ENCODE assay signal across 8 mouse cellular contexts in genomic region chr12:75594404-75594803, GRCm38 (mm10). TPM values are rescaled to one million over a fixed set of nuclear protein-coding genes. Genes with fewer than 3 reads are reported as not detected.
DNase-seq lines count a peak whose midpoint lies in the region; ATAC-seq and TF ChIP-seq lines count a peak whose summit lies in the region.

No protein-coding gene starts in this region.

- H3K4me1 ChIP-seq in heart, adult 2 months (ENCODE audit: control insufficient read depth, insufficient read depth, low read length): peaks cover 1% of the 10 kb centered on the region; the same call in 1 of the 2 replicates
- peaks cover 32% of the 10 kb centered on the region for H3K4me1 ChIP-seq in G1E (ENCODE audit: insufficient read depth, low read depth, low read length)
- peaks cover 19% of the 10 kb centered on the region for H3K4me1 ChIP-seq in hindbrain, embryonic 10.5 days (replicated peaks)
- H3K4me1 ChIP-seq in liver, postnatal 0 days (ENCODE audit: insufficient read depth): peaks cover 10% of the 10 kb centered on the region

- DNase-seq in heart, adult 2 months: no peak
- DNase-seq in heart, postnatal 36 days: no peak
- DNase-seq in G1E (ENCODE audit: low spot score): no peak
- no peak for DNase-seq in hindbrain, embryonic 10.5 days (ENCODE audit: low spot score)
- no peak for DNase-seq in liver, postnatal 0 days
- DNase-seq in frontal cortex, postnatal 25 days (ENCODE audit: low spot score in 2 of 2): no peak
- DNase-seq in adrenal gland, adult (ENCODE audit: inconsistent age in 2 of 2, low spot score in 1 of 2): no peak
- DNase-seq in left cerebral cortex, adult 18-20 months (ENCODE audit: low spot score in 2 of 2): no peak

- peaks cover 9% of the 10 kb centered on the region; the same call in 1 of the 2 replicates for H3K79me2 ChIP-seq in heart, adult 2 months (replicated peaks; ENCODE audit: control insufficient read depth, insufficient read depth, low read length)

- peak overlapping the region; percentile 87 for H3K4me2 ChIP-seq in liver, postnatal 0 days (ENCODE audit: low read depth, low read length)

- H3K9me3 ChIP-seq in G1E (replicated peaks): no peaks in the 10 kb centered on the region
- H3K9me3 ChIP-seq in hindbrain, embryonic 10.5 days: no peaks in the 10 kb centered on the region
- no peaks in the 10 kb centered on the region for H3K9me3 ChIP-seq in liver, postnatal 0 days (ENCODE audit: low read length)

- H3K4me3 ChIP-seq in heart, adult 2 months: peak overlapping the region; percentile 94; the same call in 1 of the 2 replicates
- peak overlapping the region; percentile 39; the same call in 1 of the 2 replicates for H3K4me3 ChIP-seq in G1E (ENCODE audit: low read depth, low read length)
- peak overlapping the region; percentile 94 for H3K4me3 ChIP-seq in hindbrain, embryonic 10.5 days
- H3K4me3 ChIP-seq in liver, postnatal 0 days (ENCODE audit: low read depth, low read length): peak overlapping the region; percentile 92

- peaks cover 12% of the 10 kb centered on the region for H3K36me3 ChIP-seq in heart, adult 2 months (ENCODE audit: control insufficient read depth, insufficient read depth, low read length)
- peaks cover 39% of the 10 kb centered on the region for H3K36me3 ChIP-seq in G1E (replicated peaks)
- H3K36me3 ChIP-seq in hindbrain, embryonic 10.5 days: peaks cover 40% of the 10 kb centered on the region
- H3K36me3 ChIP-seq in liver, postnatal 0 days (replicated peaks; ENCODE audit: insufficient read depth, low read length): peaks cover 18% of the 10 kb centered on the region

- H3K27me3 ChIP-seq in heart, adult 2 months (ENCODE audit: control insufficient read depth, insufficient read depth, low read length): no peaks in the 10 kb centered on the region
- no peaks in the 10 kb centered on the region for H3K27me3 ChIP-seq in G1E (ENCODE audit: insufficient read depth, low read length)
- H3K27me3 ChIP-seq in hindbrain, embryonic 10.5 days (ENCODE audit: insufficient read depth, poor library complexity, severe bottlenecking): no peaks in the 10 kb centered on the region
- no peaks in the 10 kb centered on the region for H3K27me3 ChIP-seq in liver, postnatal 0 days (ENCODE audit: insufficient read depth, low read length)

- no peak for ATAC-seq in G1E (ENCODE audit: extremely low read depth, insufficient number of reproducible peaks, low FRiP score, poor library complexity, severe bottlenecking)
- no peak for ATAC-seq in liver, postnatal 0 days

- no peak for TF ChIP-seq CTCF in heart, adult 2 months (IDR thresholded peaks at IDR 0.05)
- no peak for TF ChIP-seq CTCF in G1E (IDR thresholded peaks at IDR 0.05; ENCODE audit: low read depth, low read length)
- no peak for TF ChIP-seq CTCF in liver, postnatal 0 days (IDR thresholded peaks at IDR 0.05; ENCODE audit: low read depth)

- no peak overlapping the region for H3K9ac ChIP-seq in heart, adult 2 months (ENCODE audit: low read depth, low read length)
- no peak overlapping the region for H3K9ac ChIP-seq in liver, postnatal 0 days (replicated peaks)

- no peak for TF ChIP-seq POLR2A in heart, adult 2 months (IDR thresholded peaks at IDR 0.05; ENCODE audit: insufficient read depth, low read depth, low read length)

- intact Hi-C loops in heart, adult 2 months (cut with DNase I): loop anchor here (10.0 kb wide), 2 partner anchors 180 to 290 kb away; partner anchors contain the start of gene Rhoj
- intact Hi-C loops in heart, postnatal 36 days (cut with DNase I): loop anchor here (2.0 to 10.0 kb wide), 2 partner anchors 70 to 130 kb away; no protein-coding TSS in a partner anchor

- TF ChIP-seq EP300 in heart, adult 2 months (IDR thresholded peaks at IDR 0.05; ENCODE audit: insufficient read depth, low read depth, low read length): no peak
- no peak for TF ChIP-seq EP300 in liver, postnatal 0 days (IDR thresholded peaks at IDR 0.05; ENCODE audit: low read depth)

- WGBS in heart, adult 2 months: 40% methylated on average over 5 of the region's 5 CpGs
- 60% methylated on average over 5 of the region's 5 CpGs for WGBS in hindbrain, embryonic 10.5 days
- WGBS in liver, postnatal 0 days (ENCODE audit: insufficient replicate concordance): 41% methylated on average over 5 of the region's 5 CpGs

- no peak overlapping the region for H3K27ac ChIP-seq in heart, adult 2 months
- H3K27ac ChIP-seq in hindbrain, embryonic 10.5 days: no peak overlapping the region
- H3K27ac ChIP-seq in liver, postnatal 0 days (ENCODE audit: low read depth): no peak overlapping the region

RNA-seq across cellular contexts. Expression of gene Ppp2r5e, which starts 1.6 kb away (rescaled TPM):
- total RNA-seq in heart, adult 2 months (2021): 10 to 100 TPM; 32.6 to 32.9 TPM
- 9.1 and 14.6 TPM in 2 replicates for polyA plus RNA-seq in heart, adult 2 months (2012; rRNA removed)
- total RNA-seq in heart, postnatal 36 days (2021): 10 to 100 TPM; 32.4 to 32.8 TPM
- total RNA-seq in G1E (2014; fragmentation: Nextera tagmentation): 69.2 and 111 TPM in 2 replicates
- 19.3 and 20.4 TPM in 2 replicates for total RNA-seq in G1E (2017)
- polyA plus RNA-seq in G1E (2012): 74.6 and 107 TPM in 2 replicates
- polyA plus RNA-seq in hindbrain, embryonic 10.5 days (2016; fragmentation: Nextera tagmentation; extraction: Ambion mirVana): 14.2 and 14.3 TPM in 2 replicates
- polyA plus RNA-seq in liver, postnatal 0 days (2015; fragmentation: Nextera tagmentation; extraction: Ambion mirVana): 4.9 and 6.5 TPM in 2 replicates
- 10 to 100 TPM; 76.9 to 79.3 TPM for total RNA-seq in left cerebral cortex, adult 18-20 months (2021)

Comparison
In these comparisons a context has a peak if more than half of its experiments do, and no peak if none do; other contexts are left out.
1. H3K4me3 ChIP-seq: peak in every context shown above with its lines; median percentile 94 in heart, adult 2 months; 94 in hindbrain, embryonic 10.5 days; 92 in liver, postnatal 0 days; 39 in G1E.